Mouse (Mus musculus) limb, embryonic 13.5 days (tissue): ENCODE results near the gene Pkp4. TPM values are rescaled to one million over a fixed set of nuclear protein-coding genes. Genes with fewer than 3 reads are reported as not detected.

Source experiments
- ATAC-seq: fragments of 200-750 bp; cut with Nextera tagmentation; 2 replicates; pipeline ENCODE4 v1.8.0; 2017; ENCODE audit warnings: low read depth, moderate number of reproducible peaks, moderate TSS enrichment; ENCODE audit not compliant: low FRiP score
- H3K27ac ChIP-seq: fragments of 300-500 bp; sonication (generic); 2 replicates; pipeline ENCODE4 v1.5.1; 2015; ENCODE audit warnings: inconsistent platforms, mild to moderate bottlenecking, moderate library complexity
- H3K27me3 ChIP-seq: fragments of 300-500 bp; sonication (generic); 2 replicates; pipeline ENCODE4 v1.6.1; 2015; ENCODE audit warnings: mild to moderate bottlenecking, inconsistent platforms
- H3K36me3 ChIP-seq: fragments of 300-500 bp; sonication (generic); 2 replicates; pipeline ENCODE4 v1.6.1; 2015; ENCODE audit warnings: inconsistent platforms, mild to moderate bottlenecking, moderate library complexity
- H3K4me1 ChIP-seq: fragments of 300-500 bp; sonication (generic); 2 replicates; pipeline ENCODE4 v1.6.1; 2015; ENCODE audit warnings: inconsistent platforms
- H3K4me2 ChIP-seq: fragments of 300-500 bp; sonication (generic); replicated peaks from 2 replicates; pipeline ENCODE4 v1.6.1; 2015; ENCODE audit warnings: inconsistent platforms, mild to moderate bottlenecking, moderate library complexity
- H3K4me3 ChIP-seq: fragments of 300-500 bp; sonication (generic); 2 replicates; pipeline ENCODE4 v1.5.1; 2015; ENCODE audit warnings: moderate library complexity, mild to moderate bottlenecking, inconsistent platforms
- H3K9ac ChIP-seq: fragments of 300-500 bp; sonication (generic); 2 replicates; pipeline ENCODE4 v1.6.1; 2015; ENCODE audit warnings: mild to moderate bottlenecking, inconsistent platforms
- H3K9me3 ChIP-seq: fragments of 300-500 bp; sonication (generic); 2 replicates; pipeline ENCODE4 v1.6.1; 2016; ENCODE audit warnings: inconsistent platforms
- WGBS: fragments of 180-500 bp; shearing (Covaris S2); methylation state at CpG from one replicate; pipeline ENCODE4 v1.1.7; 2015; 5-methylcytosine and 5-hydroxymethylcytosine counted together
- polyA plus RNA-seq: library from polyadenylated mRNA; unstranded; fragments of >200 nt; fragmentation: Nextera tagmentation; extraction: Ambion mirVana; gene quantifications from 2 replicates; pipeline ENCODE4 v1.2.1, GENCODE M21; 2015

Pkp4 gene
- polyA plus RNA-seq, 1 experiment from 2014 or later: 23.2 TPM

DNA sequence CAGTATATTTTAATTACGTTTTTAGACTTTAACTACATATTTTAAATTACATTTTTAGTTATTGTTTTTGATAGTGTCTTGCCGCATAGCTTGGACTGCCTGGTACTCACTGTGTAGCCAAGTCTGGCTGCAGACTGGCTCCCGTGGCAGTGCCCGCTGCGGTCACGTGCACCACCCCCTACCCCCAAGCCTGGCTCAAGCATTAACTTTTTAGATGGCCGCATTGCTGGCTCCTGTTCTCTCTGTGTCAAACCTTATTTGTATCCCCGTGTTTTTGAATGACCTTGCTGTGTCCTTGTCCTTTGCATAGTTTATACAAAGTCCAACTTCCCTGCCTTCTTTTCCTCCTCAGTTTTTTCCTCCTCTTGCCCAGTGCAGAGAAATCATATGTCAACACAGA, 25.5 kb downstream of the Pkp4 start:
- H3K9me3 ChIP-seq: no peaks in the 10 kb centered on the region
- WGBS: 96% methylated on average over 8 of the region's 8 CpGs
- no peak for ATAC-seq

DNA sequence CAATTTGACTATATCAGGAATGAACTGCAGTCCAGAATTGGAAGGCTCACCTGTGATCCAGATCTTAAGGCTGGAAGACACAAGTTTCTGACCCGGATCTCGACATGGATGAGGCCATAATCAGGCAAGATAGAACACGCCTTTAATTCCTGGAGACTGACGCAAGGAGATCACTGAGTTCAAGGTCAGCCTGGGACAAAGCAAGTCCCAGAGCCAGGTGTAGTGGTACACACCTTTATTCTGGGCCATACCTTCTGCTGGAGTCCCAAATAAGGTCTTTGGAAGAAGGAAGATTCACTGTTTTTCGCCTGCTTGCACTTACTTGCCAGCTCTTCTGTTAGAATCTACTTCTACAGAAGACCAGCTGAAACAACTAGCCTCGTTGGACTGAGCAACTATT, 26.3 kb downstream of the Pkp4 start:
- Histone ChIP-seq H3K27ac (no peak overlapping the region), H3K9ac (no peak overlapping the region), H3K4me2 (no peak overlapping the region), H3K36me3 (peaks cover 10% of the 10 kb centered on the region), H3K4me3 (no peak overlapping the region), H3K9me3 (no peaks in the 10 kb centered on the region), H3K27me3 (no peaks in the 10 kb centered on the region), H3K4me1 (peaks cover 23% of the 10 kb centered on the region; the same call in 1 of the 2 replicates)
- ATAC-seq: no peak
- WGBS: 94% methylated on average over 6 of the region's 6 CpGs

More for the DNA sequence above, 25.5 kb downstream of the Pkp4 start:
- Histone ChIP-seq H3K4me2 (no peak overlapping the region), H3K27me3 (no peaks in the 10 kb centered on the region), H3K9ac (no peak overlapping the region), H3K4me1 (peaks cover 18% of the 10 kb centered on the region; the same call in 1 of the 2 replicates), H3K27ac (no peak overlapping the region), H3K4me3 (no peak overlapping the region), H3K36me3 (peaks cover 10% of the 10 kb centered on the region)

DNA sequence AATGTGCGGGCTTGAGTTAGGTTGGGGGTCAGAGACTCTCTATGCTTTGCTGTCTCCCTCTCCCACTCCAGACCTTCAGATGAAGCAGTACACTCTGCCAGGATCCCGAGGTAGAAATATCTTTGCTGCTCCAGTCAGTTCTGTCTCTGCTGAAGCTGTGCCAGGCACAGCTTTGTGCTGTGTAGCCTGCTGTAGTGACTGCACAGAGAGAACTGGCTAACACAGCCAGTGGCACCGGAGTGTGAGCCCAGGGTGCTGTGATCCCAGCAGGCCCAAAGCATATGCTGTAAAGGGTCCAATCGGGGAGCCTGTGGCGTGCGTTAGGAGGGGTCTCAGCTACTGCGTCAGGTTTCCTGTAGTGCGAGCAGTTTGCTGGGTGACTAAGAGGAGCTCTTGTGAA, 27.7 kb downstream of the Pkp4 start:
- Histone ChIP-seq H3K4me1 (peaks cover 34% of the 10 kb centered on the region; the same call in 1 of the 2 replicates), H3K27me3 (no peaks in the 10 kb centered on the region), H3K9me3 (no peaks in the 10 kb centered on the region), H3K36me3 (peaks cover 10% of the 10 kb centered on the region), H3K9ac (no peak overlapping the region), H3K27ac (no peak overlapping the region), H3K4me3 (no peak overlapping the region), H3K4me2 (no peak overlapping the region)
- ATAC-seq: no peak
- 86% methylated on average over 8 of the region's 8 CpGs for WGBS

DNA sequence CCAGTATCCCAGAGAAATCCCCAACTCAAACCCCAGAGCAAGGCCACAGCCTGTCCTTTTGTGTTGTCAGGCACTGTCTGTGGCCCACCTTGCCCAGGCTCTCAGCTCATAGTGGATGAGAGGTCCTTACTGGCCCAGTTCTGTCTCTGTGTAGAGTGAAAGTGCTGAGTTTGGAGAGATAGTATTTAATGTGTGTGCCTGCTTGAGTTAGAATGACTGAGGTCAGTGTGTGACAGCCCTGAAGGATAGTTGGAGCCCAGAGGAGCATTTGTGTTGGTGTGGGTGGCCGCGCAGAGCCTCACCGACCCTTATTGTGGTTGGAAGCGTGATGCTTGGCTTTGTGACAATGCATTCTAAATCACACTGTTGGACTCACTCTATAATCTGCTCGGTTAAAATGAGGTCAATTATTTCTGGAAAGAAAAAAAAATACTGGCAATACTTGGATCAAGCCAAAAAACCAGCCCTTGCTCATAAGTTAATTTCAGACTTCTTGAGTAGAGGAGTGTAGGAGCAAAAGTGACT, 29.1 kb downstream of the Pkp4 start:
- ATAC-seq: no peak
- WGBS: 80% methylated on average over 5 of the region's 5 CpGs
- H3K9me3 ChIP-seq: no peaks in the 10 kb centered on the region
- H3K27me3 ChIP-seq: no peaks in the 10 kb centered on the region
- H3K4me1 ChIP-seq: peaks cover 35% of the 10 kb centered on the region; the same call in 1 of the 2 replicates
- H3K9ac ChIP-seq: no peak overlapping the region
- no peak overlapping the region for H3K4me2 ChIP-seq
- no peak overlapping the region for H3K4me3 ChIP-seq
- H3K36me3 ChIP-seq: peaks cover 10% of the 10 kb centered on the region
- H3K27ac ChIP-seq: no peak overlapping the region

DNA sequence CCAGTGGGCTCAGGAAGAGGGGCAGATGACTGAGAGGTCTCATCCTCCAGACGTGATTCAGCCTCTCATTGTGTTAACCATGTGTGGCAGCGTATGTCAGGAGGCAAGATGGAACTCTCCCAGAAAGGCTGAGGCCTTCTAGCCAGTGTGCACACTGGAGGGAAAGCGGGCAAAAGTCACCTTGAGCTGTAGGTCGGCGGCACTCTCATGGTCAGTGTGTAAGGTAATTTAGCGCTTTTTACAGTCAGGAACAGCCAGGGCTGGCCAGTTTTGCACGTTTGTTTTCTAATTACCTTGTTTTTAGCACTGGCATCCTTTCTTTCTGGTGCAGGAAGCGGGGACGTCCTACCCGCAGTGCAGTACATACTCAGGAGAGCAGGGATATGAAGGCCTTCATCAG, 29.5 kb downstream of the Pkp4 start:
- 81% methylated on average over 10 of the region's 10 CpGs for WGBS
- Histone ChIP-seq H3K27ac (no peak overlapping the region), H3K36me3 (peaks cover 10% of the 10 kb centered on the region), H3K4me3 (no peak overlapping the region), H3K9me3 (no peaks in the 10 kb centered on the region), H3K4me1 (peaks cover 35% of the 10 kb centered on the region; the same call in 1 of the 2 replicates), H3K27me3 (no peaks in the 10 kb centered on the region), H3K9ac (no peak overlapping the region), H3K4me2 (no peak overlapping the region)
- ATAC-seq: no peak

DNA sequence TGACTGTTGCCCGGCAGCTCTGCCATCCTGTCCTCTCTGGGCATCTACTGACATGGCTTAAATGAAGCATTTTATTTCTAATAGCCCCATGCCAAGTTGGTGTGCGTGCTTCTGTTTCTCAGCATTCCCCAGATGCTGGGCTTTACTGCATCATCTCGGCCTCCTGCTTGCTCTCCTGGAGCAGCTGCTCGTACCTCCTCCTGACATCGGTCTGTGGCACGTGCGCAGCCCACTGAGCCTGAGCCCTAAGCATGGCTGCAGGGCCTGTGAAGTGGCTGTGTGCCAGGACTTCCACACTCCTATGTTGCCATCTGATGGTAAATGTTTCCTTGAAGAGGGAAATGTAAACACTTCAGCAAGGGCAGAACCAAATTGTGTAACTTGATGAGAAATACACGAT, 30.8 kb downstream of the Pkp4 start:
- H3K27ac ChIP-seq: no peak overlapping the region
- H3K4me3 ChIP-seq: no peak overlapping the region
- H3K27me3 ChIP-seq: no peaks in the 10 kb centered on the region
- 65% methylated on average over 8 of the region's 8 CpGs for WGBS
- peaks cover 10% of the 10 kb centered on the region for H3K36me3 ChIP-seq
- H3K4me1 ChIP-seq: peaks cover 35% of the 10 kb centered on the region; the same call in 1 of the 2 replicates
- no peaks in the 10 kb centered on the region for H3K9me3 ChIP-seq
- no peak overlapping the region for H3K4me2 ChIP-seq
- ATAC-seq: no peak
- H3K9ac ChIP-seq: no peak overlapping the region

DNA sequence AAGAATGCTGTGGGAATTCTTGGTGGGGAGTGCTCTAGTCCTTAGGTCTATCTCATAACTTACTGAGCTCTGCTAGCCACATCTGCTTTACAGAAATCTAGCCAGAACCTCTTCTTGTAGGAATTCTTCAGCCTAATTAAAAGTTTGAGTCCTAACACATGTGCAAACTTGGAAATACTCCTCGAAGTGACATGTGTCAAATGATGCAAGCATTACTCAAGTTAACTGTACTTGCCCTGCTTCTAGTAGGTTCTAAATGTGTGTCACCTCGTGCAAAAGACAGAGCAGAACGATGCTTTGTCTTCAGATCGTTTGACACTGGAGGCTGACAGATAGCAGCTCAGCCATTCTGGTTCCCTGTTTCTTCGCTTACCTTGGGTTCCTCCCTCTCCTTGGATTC, 32.5 kb downstream of the Pkp4 start:
- no peak overlapping the region for H3K27ac ChIP-seq
- peaks cover 35% of the 10 kb centered on the region; the same call in 1 of the 2 replicates for H3K4me1 ChIP-seq
- ATAC-seq: no peak
- H3K9me3 ChIP-seq: no peaks in the 10 kb centered on the region
- no peak overlapping the region for H3K9ac ChIP-seq
- H3K27me3 ChIP-seq: no peaks in the 10 kb centered on the region
- no peak overlapping the region for H3K4me2 ChIP-seq
- no peak overlapping the region for H3K4me3 ChIP-seq
- WGBS: 67% methylated on average over 5 of the region's 5 CpGs
- no peaks in the 10 kb centered on the region for H3K36me3 ChIP-seq

DNA sequence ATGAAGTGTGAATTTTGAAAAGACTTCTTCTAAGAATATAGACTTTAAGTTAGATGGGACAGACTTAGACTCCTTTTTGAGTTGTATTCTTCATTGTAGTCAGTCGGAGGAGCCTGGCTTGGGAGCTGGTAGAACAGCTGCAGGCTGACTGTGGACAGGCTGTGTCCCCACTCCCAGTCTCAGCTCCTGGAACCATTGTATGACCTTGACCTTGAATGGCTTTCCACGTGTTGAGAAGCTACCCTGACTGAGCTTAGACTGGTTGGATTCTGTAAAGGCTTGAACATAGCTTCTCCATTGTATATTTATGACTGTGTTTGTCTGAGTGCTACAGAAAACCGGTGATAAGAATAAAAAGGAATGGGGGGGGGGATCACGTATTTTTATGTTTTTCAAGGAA, 36.5 kb downstream of the Pkp4 start:
- ATAC-seq: no peak
- H3K36me3 ChIP-seq: no peaks in the 10 kb centered on the region
- peaks cover 12% of the 10 kb centered on the region; the same call in 1 of the 2 replicates for H3K4me1 ChIP-seq
- no peaks in the 10 kb centered on the region for H3K9me3 ChIP-seq
- H3K4me2 ChIP-seq: no peak overlapping the region
- H3K4me3 ChIP-seq: no peak overlapping the region
- H3K27ac ChIP-seq: no peak overlapping the region
- H3K9ac ChIP-seq: no peak overlapping the region
- 86% methylated on average over 4 of the region's 4 CpGs for WGBS
- no peaks in the 10 kb centered on the region for H3K27me3 ChIP-seq

DNA sequence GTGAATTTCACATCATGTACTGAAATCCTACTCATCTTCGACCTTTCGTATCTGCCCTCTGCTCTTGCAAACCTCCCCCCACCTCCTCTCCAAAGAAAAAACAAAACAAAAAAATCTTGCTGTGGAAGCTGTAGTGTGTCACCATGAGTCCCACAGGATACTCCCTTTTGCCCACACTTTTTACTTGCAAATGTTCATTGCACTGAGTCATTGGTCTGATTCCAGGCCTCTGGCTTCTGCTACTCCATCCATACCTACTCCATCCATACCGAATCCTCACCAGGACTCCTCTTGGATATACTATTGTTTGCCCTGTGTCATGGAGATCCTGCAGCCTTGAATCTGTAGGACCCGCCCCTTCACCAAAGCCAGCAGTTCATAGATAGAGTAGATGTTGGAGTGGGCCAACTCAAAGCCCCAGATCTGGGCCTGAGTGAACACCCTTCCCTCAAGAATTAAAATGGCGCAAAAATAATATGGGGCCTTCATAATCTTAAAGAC, 38.9 kb downstream of the Pkp4 start:
- Histone ChIP-seq H3K36me3 (no peaks in the 10 kb centered on the region), H3K9ac (no peak overlapping the region), H3K27ac (no peak overlapping the region), H3K4me2 (no peak overlapping the region), H3K27me3 (no peaks in the 10 kb centered on the region), H3K4me3 (no peak overlapping the region), H3K9me3 (no peaks in the 10 kb centered on the region), H3K4me1 (0 out of 2 replicates have a peak, but pooled peaks cover 13% of the 10 kb centered on the region)
- no peak for ATAC-seq
- 93% methylated on average over 5 of the region's 5 CpGs for WGBS

DNA sequence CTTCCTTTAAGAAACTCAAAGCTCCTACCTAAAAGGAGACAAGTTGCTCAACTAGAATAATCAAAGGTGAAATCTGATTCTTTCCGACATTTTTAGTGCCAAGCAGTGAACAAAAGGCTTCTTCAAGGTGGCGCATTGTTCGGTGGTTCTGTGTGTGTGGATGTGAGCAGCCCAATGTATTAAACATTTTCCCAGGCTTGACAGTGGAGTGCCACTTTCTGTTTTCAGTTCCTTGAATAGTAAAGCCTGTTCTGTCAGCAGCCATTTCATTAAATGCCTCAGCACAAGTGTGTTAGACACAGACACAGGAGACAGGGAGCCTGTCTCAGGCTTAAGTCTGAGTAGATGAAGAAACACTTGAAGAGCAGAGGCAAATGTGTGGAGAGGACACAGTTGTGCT, 39.9 kb downstream of the Pkp4 start:
- no peak for ATAC-seq
- Histone ChIP-seq H3K4me2 (no peak overlapping the region), H3K9ac (no peak overlapping the region), H3K4me3 (no peak overlapping the region), H3K4me1 (0 out of 2 replicates have a peak, but pooled peaks cover 20% of the 10 kb centered on the region), H3K27me3 (no peaks in the 10 kb centered on the region), H3K27ac (no peak overlapping the region), H3K9me3 (no peaks in the 10 kb centered on the region), H3K36me3 (no peaks in the 10 kb centered on the region)
- 87% methylated on average over 3 of the region's 3 CpGs for WGBS

DNA sequence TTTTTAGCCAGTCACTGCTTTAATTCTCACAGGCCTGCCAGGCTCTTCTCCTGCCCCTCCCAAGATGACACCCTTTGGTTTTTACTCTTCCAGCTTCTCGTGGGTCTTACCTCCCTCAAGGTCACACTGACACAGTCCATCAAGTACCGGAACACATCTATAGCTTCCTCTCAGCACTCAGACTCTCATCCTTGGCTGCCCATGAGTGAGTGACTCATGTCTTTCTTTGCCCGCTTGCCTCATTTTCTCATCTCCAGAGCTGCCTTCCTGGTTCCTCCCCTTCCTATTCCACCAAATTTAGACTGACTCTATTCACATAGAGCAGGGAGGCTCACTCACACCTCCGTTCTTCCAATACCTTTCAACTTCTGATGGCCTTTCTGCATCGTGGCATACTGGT, 42.3 kb downstream of the Pkp4 start:
- Histone ChIP-seq H3K4me3 (no peak overlapping the region), H3K4me1 (0 out of 2 replicates have a peak, but pooled peaks cover 20% of the 10 kb centered on the region), H3K27ac (no peak overlapping the region), H3K9ac (no peak overlapping the region), H3K4me2 (no peak overlapping the region), H3K9me3 (no peaks in the 10 kb centered on the region), H3K27me3 (no peaks in the 10 kb centered on the region), H3K36me3 (no peaks in the 10 kb centered on the region)
- 76% methylated on average over 5 of the region's 5 CpGs for WGBS
- ATAC-seq: no peak

DNA sequence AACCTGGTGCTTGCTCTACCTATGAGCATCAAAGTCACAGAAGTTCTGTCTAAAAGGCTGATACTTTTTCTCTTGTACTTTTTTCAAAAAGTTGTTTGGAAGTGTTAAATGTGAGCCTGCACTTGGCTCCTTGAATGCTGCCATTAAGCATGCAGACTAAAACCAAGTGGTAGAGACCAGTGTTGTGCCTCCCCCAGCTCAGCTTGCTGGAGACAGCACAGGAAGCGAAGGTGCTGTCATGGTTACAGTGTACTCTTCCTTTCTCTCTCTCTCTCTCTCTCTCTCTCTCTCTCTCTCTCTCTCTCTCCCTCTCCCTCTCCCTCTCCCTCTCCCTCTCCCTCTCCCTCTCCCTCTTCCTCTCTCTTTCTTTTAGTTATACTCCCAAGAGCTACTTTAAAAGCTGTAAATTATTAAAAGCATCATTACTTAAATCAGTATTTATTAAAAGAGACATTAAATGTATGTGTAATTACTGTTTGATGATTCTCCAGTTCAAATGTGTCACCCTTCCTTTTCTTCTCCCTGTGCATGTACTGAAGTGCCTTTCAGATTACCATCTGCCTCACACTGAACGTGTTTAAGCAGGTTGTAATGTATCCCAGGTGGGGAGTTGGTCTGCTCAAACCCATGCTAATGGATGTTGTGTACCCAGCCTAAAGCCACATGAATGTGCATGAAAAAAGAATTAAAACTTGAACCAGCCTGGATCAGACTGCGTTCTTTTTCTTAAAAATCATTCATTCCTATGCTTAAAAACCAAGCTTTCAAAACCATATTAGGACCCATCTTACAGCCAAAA, 43.2 kb downstream of the Pkp4 start:
- H3K9ac ChIP-seq: no peak overlapping the region
- WGBS: 45% methylated on average over 3 of the region's 3 CpGs
- no peak overlapping the region for H3K27ac ChIP-seq
- H3K4me1 ChIP-seq: 0 out of 2 replicates have a peak, but pooled peaks cover 20% of the 10 kb centered on the region
- no peaks in the 10 kb centered on the region for H3K36me3 ChIP-seq
- no peaks in the 10 kb centered on the region for H3K27me3 ChIP-seq
- no peak for ATAC-seq
- no peak overlapping the region for H3K4me2 ChIP-seq
- H3K9me3 ChIP-seq: no peaks in the 10 kb centered on the region
- H3K4me3 ChIP-seq: no peak overlapping the region
